Mouse (Mus musculus) kidney, adult 8-10 months (tissue): ENCODE measurements around the gene Meis2.

ENCODE experiments used
- DNase-seq, 2 experiments: peaks; one replicate each; pipeline ENCODE4 v3.0.0; 2022

Gene Meis2

DNA sequence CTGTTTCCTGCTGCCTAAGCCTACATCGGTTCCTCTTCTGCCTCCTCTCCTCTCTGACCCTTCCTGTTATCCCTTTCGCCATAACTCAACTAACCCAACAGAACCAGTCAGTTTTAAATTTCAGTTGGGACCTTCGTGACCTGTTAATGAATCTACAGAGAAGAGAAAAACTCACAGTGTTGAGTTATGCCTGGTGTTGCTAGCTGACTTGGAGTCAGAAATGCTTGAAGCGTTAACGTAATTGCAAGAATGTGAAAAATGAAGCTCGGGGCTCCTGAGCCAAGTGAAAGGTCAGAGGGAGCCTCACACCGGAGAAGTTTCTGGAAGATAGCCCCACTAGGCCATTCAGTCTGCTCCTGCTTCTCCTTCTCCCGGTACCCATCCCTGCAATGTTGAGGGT, 18.3 kb downstream of the Meis2 start:
- DNase-seq: no peak

DNA sequence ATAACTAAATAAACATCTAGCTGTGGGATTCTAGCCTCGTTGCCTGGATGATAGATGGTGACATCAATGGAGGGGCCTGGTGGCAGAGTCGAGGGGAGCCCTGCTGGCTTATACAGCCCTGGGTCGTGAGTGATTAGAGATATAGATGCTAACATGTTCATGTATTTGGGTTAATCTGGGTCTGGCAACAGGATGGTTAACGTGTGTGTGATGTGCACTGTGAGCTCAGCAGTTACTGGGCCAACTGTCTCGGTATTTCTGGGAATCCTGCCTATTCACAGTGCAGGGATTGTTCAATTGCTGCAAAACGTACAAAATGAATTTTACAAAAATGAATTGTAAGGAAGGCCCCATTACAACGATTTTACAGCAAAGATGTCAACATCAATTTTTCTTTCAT, 20.6 kb downstream of the Meis2 start:
- DNase-seq: no peak

GRCm38 (mm10) chr2:116042934-116043698, 22.5 kb downstream of the Meis2 start:
- no peak for DNase-seq

DNA sequence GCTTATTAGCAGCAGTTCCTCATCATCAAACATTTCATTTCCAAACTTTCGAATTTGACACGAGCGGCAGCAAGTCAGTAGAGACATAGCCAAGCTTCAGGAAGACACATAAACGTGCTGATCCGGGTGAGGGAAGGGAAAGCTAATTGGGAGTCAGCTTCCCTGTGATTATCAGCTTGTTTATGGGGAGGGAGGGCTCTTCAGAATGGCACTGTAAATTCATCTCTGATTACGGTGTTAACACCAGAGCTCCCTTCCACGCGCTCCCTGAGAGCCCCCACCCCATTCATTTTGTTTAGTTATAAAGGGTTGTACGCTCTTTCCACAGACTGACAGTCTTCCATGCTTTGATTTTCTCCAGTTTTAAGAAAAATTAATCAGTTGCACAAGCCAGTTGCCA, 23.2 kb downstream of the Meis2 start:
- DNase-seq: no peak

GRCm38 (mm10) chr2:116041683-116042262, 23.9 kb downstream of the Meis2 start:
- no peak for DNase-seq

- DNase-seq: no peak
Observed at GRCm38 (mm10) chr2:116035345-116035744, 30.3 kb downstream of the Meis2 start.

DNA sequence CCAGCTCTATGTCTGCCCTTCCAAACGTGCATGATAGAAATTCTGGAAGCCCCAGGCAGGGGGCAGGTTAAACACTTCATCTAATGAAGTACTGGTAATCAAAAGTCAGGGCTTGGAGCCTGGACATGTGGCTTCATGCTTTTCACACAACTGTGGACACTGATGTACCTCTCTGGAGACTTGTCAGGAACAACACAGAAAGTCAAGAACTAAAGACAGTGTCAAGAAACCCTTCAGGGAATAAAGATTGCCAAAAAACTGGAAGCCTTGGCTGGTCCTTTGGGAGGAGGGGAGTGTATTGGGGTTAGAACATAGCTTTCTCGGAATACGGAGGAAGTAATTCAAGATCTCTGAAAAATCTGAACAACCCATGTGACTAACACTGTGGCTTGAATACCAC, 37.5 kb downstream of the Meis2 start:
- DNase-seq: no peak

- DNase-seq: no peak
Observed at GRCm38 (mm10) chr2:116022876-116023275, 42.8 kb downstream of the Meis2 start.

- no peak for DNase-seq
Observed at GRCm38 (mm10) chr2:116021931-116022330, 43.7 kb downstream of the Meis2 start.

- peak; percentile 56 to 70 for DNase-seq
Observed at GRCm38 (mm10) chr2:116021046-116021445, 44.6 kb downstream of the Meis2 start.

- DNase-seq: no peak
Observed at GRCm38 (mm10) chr2:116020451-116020951, 45.1 kb downstream of the Meis2 start.

DNA sequence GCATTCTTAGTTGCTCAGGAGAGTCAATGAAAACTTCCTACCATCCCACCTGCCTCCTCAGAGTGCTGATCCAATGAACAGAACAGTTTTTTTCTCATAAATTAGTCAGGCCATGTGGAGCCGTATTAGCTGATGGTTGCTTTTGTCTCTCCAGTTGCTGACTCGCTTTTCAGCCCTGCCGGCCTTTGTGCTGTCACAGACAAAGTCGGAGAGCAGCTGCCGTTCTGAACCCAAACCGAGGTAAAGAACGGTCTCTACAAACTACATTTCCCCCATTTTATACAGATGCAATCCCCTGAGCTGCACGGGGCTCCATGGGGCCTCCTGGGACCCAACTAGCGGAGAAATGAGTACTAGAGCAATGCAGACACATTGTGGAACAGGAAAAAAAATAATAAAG, 45.7 kb downstream of the Meis2 start:
- DNase-seq: no peak

- no peak for DNase-seq
Observed at GRCm38 (mm10) chr2:116019466-116019794, 46.2 kb downstream of the Meis2 start.

DNA sequence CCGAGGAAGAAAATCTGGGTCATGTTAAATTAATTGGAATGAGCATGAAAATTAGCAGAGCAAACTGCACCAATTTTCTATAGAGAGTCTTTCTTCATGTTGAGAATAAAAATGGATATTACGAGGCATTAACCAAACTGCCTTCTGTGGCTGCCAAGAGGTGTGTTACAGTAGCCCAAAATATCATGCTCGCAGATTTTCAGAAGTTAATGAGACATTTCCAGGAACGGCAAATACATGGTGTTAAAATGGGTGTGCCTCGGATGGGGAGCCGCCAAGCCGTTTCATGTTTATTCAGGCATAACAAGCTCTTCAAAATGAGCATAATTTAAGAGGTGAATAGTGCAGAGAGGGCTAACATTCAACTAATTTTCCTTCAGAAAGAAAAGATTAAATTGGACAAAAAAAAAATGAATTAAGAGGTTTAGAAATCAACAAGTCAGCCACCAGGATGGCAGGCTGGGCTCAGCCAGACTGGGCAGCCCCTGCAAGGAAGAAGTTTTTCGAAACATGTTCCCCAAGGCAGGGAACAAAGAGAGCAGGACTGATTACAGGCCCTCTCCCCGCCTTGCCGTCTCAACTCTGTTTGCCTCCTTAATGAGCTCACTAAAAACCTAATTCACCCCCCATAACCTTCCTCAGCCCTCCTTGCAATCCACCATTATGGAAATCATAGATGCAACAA, 46.7 kb downstream of the Meis2 start:
- no peak for DNase-seq

- DNase-seq: no peak
Observed at GRCm38 (mm10) chr2:116015520-116015919, 50.1 kb downstream of the Meis2 start.

GRCm38 (mm10) chr2:116010469-116010868, 55.2 kb downstream of the Meis2 start:
- no peak for DNase-seq

GRCm38 (mm10) chr2:116010061-116010460, 55.6 kb downstream of the Meis2 start:
- DNase-seq: no peak

DNA sequence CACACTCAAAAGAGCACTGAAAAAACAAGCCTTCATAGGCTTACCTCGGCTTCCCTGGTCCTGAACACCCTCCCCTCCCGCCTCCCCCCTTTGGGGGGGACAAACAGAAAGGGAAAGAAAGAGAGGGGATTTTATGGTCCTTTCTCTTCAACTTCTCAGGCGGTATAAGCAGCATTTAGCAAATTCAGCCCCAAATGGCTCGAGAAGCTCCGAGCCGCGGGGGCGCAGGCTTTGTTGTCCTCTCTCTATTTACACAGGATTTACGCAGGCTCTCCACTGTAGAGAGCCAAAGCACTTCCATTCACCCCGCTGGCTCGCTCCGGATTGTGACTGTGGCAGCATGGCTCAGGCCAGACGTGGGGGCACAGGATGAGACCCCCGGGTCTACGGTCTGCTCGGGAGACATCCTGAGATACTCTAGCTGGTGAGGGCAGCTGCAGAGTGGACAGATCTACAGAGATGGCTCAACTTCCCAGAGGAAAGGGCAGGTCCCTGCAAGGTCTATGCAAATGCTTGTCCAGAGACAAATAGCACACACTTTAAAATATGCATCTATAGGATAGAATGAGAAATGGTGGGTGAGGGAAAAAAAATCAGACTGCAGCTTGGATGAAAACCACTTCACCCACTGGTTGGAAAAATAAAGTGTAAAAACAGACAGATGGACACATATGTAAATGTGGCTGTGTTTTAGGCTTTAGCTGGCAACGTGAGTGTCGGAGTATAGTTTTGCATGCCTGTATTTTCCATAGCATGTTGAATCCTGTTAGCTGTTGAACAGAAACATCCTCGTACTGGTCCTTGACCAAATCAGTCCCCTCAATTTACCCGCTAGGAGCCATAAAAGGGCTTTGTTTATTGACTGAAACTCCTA, 56.3 kb downstream of the Meis2 start:
- DNase-seq: no peak

DNA sequence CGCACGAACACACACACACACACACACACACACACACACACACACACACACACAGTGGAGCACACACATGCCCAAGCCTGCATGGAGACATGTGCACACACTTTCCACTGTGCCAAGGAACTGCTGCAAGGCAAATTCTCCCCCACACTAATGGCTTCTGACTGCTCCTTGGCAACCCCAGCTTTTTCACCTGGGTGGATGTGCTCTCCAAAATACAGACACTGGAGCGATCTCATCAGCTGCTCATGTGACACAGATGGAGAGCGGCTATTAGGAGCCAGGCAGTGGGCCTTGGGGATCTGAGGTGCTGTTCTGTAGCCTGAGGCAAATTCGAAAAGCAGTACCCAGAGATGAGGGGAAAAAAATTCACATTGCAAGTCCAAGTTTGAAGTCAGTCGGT, 63.3 kb downstream of the Meis2 start:
- no peak for DNase-seq

DNA sequence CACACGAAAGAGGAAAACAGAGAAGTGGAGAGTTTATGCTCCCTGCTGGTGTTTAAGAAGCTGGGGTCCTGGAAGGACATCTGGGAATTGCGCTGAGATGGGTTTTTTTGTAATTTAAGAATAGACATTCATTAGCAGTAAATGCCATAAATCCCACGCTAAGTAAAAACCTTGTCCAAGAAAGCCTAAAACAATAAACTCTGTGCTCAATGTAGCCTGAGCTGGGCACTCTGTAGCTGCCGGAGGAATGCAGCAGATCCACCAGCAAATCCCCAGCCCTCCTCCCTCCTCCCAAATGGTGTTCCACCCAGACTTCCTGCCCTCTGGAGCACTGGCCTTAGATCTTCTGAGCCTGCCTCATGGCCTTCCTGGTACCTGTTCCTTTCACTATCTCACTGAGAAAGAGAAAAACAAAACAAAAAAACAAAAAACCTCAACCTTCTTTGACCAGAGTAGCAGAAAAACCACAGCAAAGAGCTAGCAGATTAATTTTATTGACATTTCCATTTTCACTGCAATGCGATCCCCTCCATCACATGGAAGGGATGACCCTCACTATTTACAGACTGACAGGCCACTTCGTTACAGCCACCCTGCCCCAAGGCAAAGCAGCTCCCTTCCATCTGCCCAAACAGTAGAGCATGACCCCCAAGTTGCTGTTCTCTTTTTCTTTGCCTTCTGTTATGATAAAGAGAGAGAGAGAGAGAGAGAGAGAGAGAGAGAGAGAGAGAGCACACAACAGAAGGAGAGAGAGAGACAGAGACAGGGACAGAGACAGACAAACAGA, 64.1 kb downstream of the Meis2 start:
- DNase-seq: no peak

- DNase-seq: no peak
Observed at GRCm38 (mm10) chr2:116000514-116000913, 65.1 kb downstream of the Meis2 start.

DNA sequence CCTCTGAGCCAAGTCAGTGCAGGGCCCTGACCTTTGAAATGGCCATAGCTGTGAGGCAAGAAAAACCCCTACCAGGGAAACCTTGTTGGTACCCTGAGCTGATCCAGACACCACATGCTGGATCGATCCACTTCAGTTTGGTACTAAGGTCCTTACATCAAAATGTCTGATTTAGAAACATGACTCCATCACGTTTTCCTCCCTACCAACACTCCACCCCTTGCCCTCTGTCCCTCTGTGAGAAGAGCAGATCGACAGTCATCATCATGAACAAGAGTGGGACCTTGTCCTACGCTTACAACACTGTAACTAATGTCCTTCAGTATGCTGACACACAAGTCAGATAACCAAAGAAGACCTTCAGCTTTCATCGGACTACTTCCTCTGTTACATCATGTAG, 66.8 kb downstream of the Meis2 start:
- no peak for DNase-seq
